Mouse (Mus musculus) CD4-positive, CD25-positive, alpha-beta regulatory T cell (primary cell): Measurements from ENCODE around the gene Ak1. TPM values are rescaled to one million over a fixed set of nuclear protein-coding genes. Genes with fewer than 3 reads are reported as not detected.

ENCODE experiments used
- polyA plus RNA-seq: library from polyadenylated mRNA; unstranded; fragments of 100-300 nt; shearing (Covaris generic); gene quantifications from one replicate; pipeline ENCODE4 v1.2.1, GENCODE M21; 2017

The Ak1 gene
- polyA plus RNA-seq: not detected

DNA sequence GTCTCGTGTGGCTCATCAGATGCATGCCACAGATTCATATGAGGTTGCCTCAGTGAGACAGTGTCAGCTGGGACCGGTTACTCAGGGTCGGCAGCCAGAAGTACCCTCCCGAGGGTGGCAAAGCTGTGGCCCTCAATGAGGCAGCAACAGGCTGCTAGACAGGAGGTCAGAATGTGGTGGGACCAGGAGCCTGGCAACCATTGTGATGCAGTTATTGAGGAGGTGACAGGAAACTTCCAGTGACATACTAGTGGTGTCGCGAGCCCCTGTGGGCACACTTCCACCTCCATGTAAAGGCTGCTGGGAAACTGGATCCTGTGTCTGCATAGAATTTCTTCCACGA lies at the start of gene Ak1:
Ak1 (plus strand) TSS at position 242 of the 343 bp plus-strand sequence.

GRCm38 (mm10) chr2:32574497-32574896 lies 47.1 kb upstream of the Ak1 start, which contains the start of gene Pip5kl1:
Gene Pip5kl1, plus strand, starts transcription at chr2:32574797.

DNA sequence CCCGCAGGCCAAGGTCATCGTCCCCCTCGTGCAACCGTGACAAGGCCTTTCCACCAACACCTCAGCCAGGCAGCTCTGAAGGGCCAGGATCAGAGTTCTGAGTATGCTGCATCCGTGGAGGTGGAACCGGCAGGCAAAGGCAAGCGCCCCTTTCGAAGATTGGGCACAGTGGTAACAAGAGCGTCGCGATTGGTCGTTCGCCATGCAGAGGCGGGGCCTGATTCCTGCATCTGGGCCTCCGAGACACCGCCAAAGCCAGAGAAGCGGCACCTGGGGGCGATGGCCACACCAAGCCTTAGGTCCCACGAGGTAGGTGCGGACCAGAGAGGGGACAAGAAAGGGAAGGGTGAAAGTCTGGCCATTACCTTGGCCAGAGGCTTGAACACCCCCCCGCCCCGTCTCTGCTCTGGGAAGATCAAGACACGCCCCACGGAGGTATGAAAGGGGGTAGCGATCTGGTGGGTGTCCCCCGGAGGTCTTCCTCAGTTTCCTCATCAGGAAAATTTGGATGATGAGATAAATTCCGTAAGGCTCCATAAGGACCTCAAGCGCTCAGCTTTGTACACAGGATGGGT lies 45.9 kb upstream of the Ak1 start, which contains the start of gene 9430097D07Rik:
9430097D07Rik (minus strand) TSS at position 99 of the 575 bp plus-strand sequence.

DNA sequence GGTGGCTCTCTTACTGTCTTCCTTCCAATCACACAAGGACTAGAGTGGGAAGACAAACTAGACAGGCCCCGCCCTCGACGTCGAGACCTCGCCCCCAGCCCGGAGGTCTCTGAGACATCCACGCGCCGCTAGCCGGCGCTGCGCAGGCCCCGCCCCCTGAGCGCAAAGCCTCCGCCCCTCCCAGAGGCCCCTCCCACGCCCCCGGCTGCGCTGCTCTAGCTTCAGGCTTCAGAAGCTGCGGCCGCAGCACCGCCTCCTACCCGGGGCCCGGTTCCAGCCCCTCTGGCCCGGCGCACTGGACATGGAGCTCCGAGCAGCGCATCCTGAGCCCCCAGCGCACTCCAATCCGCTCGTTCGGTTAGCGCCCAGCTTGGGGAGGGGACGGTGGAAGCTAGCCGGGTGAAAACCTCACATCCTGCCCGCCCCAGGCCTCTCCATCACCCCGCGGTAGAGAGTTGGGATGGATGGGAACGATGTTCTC lies 34.6 kb upstream of the Ak1 start, which contains the start of gene St6galnac4:
St6galnac4 (plus strand) TSS at position 225 of the 481 bp plus-strand sequence.

DNA sequence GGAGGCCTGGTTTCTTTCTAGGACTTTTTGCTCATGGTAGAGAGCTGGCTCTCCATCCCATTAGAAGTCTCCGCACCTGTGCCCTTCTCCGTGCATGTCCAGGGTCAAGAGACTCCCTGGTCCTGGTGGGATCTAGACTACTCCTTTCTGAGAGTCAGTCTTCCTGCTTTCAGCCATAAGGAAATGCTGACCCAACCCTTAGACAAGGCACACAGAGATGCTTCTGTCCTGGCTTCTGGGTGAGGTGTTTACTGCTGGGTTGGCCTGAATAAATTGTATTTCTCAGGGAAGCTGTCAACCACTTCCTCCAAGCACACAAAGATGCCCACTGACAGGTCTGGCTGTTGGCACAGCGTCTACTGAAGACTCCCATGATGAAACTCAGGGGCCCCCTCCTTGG lies 22.1 kb upstream of the Ak1 start, which contains the start of gene St6galnac6:
St6galnac6 (plus strand) TSS at position 301 of the 400 bp plus-strand sequence.

DNA sequence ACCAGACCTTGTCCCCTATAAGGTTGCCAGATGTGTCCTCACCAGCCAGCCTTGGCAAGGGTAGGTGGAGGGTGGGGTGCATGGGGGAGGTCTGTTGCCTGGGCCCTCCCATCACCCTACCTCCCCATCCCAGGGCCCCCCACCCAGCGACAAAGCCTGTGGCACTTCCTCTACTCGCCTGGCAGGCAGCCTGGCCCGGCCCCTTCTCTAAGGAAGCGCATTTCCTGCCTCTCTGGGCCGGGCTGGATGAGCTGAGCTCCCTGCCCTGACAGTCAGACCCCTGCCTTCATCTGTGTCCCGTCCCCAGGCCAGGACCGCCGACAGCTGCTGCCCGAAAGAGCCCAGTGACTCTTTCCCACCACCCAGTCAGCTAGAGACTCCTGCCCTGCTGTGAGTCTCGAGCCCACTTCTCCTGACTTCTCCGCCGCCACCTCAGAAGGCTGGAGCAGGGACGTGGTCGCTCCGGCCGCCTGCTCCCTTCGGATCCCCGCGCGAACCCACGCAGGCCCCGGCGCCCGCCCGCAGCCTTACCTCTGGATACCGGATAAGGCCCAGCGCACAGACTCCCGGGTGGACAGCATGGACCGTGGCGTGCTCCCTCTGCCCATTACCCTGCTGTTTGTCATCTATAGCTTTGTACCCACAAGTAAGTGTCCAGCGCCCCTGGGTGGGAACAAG lies 25.0 kb downstream of the Ak1 start, which contains the start of gene Eng:
Eng (plus strand) TSS at position 217 of the 678 bp plus-strand sequence.

Other genes starting within 250 kb of the Ak1 start
- 70.6 TPM for gene 1110008P14Rik, start 239.8 kb upstream of the Ak1 start, polyA plus RNA-seq
- not detected for gene Lcn2, start 233.5 kb upstream of the Ak1 start, polyA plus RNA-seq
- gene Ptges2, start 225.9 kb upstream of the Ak1 start, polyA plus RNA-seq: 23.8 TPM
- gene Naif1, start 171.3 kb upstream of the Ak1 start, polyA plus RNA-seq: 8.7 TPM
- 26.7 TPM for gene Slc25a25, start 170.3 kb upstream of the Ak1 start, polyA plus RNA-seq
- 139 TPM for gene Fam102a, start 86.4 kb upstream of the Ak1 start, polyA plus RNA-seq
- 139 TPM for gene Dpm2, start 50.9 kb upstream of the Ak1 start, polyA plus RNA-seq
- gene Pip5kl1, start 47.0 kb upstream of the Ak1 start, polyA plus RNA-seq: 0.36 TPM
- 0.12 TPM for gene 9430097D07Rik, start 46.1 kb upstream of the Ak1 start, polyA plus RNA-seq
- gene St6galnac4, start 34.7 kb upstream of the Ak1 start, polyA plus RNA-seq: 43.7 TPM
- 5.1 TPM for gene St6galnac6, start 22.0 kb upstream of the Ak1 start, polyA plus RNA-seq
- 0.19 TPM for gene Eng, start 24.8 kb downstream of the Ak1 start, polyA plus RNA-seq
- gene Fpgs, start 82.4 kb downstream of the Ak1 start, polyA plus RNA-seq: 25.7 TPM
- 177 TPM for gene Cdk9, start 91.3 kb downstream of the Ak1 start, polyA plus RNA-seq
- 116 TPM for gene Sh2d3c, start 99.3 kb downstream of the Ak1 start, polyA plus RNA-seq
- 0.85 TPM for gene 6330409D20Rik, start 119.3 kb downstream of the Ak1 start, polyA plus RNA-seq
- 76.5 TPM for gene Tor2a, start 135.5 kb downstream of the Ak1 start, polyA plus RNA-seq
- 0.48 TPM for gene Ttc16, start 153.9 kb downstream of the Ak1 start, polyA plus RNA-seq
- 4.9 TPM for gene Ptrh1, start 154.0 kb downstream of the Ak1 start, polyA plus RNA-seq
- 0.22 TPM for gene Cfap157, start 162.7 kb downstream of the Ak1 start, polyA plus RNA-seq
- 2.9 TPM for gene Stxbp1, start 225.5 kb downstream of the Ak1 start, polyA plus RNA-seq